Mouse (Mus musculus): ENCODE data around the gene Sparc.

Gene Sparc

GRCm38 (mm10) chr11:55422978-55423377, at the start of gene Sparc:
TSS of gene Sparc (minus strand) at chr11:55423183.
- no peak for DNase-seq (ENCODE audit: low read depth, low spot score)

- no peak for DNase-seq (ENCODE audit: low read depth, low spot score)
These were observed 48.5 kb upstream of the Sparc start for GRCm38 (mm10) chr11:55471467-55471866.

- DNase-seq (ENCODE audit: low read depth, low spot score) = no peak
These were observed 47.8 kb upstream of the Sparc start for GRCm38 (mm10) chr11:55470761-55471160.

- DNase-seq (ENCODE audit: low read depth, low spot score) = peak; percentile 53
These were observed 47.1 kb upstream of the Sparc start for GRCm38 (mm10) chr11:55469923-55470691.

- peak; percentile 100 for DNase-seq (ENCODE audit: low read depth, low spot score)
These were observed 46.3 kb upstream of the Sparc start, which contains the start of gene G3bp1 for GRCm38 (mm10) chr11:55469048-55469843. TSS of gene G3bp1 (plus strand) at chr11:55469685.

GRCm38 (mm10) chr11:55468611-55469047, 45.6 kb upstream of the Sparc start:
- DNase-seq (ENCODE audit: low read depth, low spot score) = no peak

- DNase-seq (ENCODE audit: low read depth, low spot score) = peak; percentile 95
These were observed 45.0 kb upstream of the Sparc start for GRCm38 (mm10) chr11:55468012-55468411.

- no peak for DNase-seq (ENCODE audit: low read depth, low spot score)
These were observed 42.2 kb upstream of the Sparc start for GRCm38 (mm10) chr11:55465177-55465576.

- no peak for DNase-seq (ENCODE audit: low read depth, low spot score)
These were observed 41.7 kb upstream of the Sparc start for GRCm38 (mm10) chr11:55464707-55465106.

- no peak for DNase-seq (ENCODE audit: low read depth, low spot score)
These were observed 39.2 kb upstream of the Sparc start for GRCm38 (mm10) chr11:55462149-55462548.

- peak; percentile 99 for DNase-seq (ENCODE audit: low read depth, low spot score)
These were observed 38.1 kb upstream of the Sparc start, which contains the start of gene Atox1 for GRCm38 (mm10) chr11:55461019-55461645. TSS of gene Atox1 (minus strand) at chr11:55461239.

- DNase-seq (ENCODE audit: low read depth, low spot score) = peak; percentile 56
These were observed 37.6 kb upstream of the Sparc start for GRCm38 (mm10) chr11:55460559-55461018.

- no peak for DNase-seq (ENCODE audit: low read depth, low spot score)
These were observed 37.0 kb upstream of the Sparc start for GRCm38 (mm10) chr11:55459850-55460558.

GRCm38 (mm10) chr11:55458501-55458900, 35.5 kb upstream of the Sparc start:
- DNase-seq (ENCODE audit: low read depth, low spot score) = no peak

- no peak for DNase-seq (ENCODE audit: low read depth, low spot score)
These were observed 32.2 kb upstream of the Sparc start for GRCm38 (mm10) chr11:55455166-55455565.

GRCm38 (mm10) chr11:55453640-55454039, 30.7 kb upstream of the Sparc start:
- no peak for DNase-seq (ENCODE audit: low read depth, low spot score)

GRCm38 (mm10) chr11:55450311-55450710, 27.3 kb upstream of the Sparc start:
- DNase-seq (ENCODE audit: low read depth, low spot score) = no peak

GRCm38 (mm10) chr11:55449531-55449930, 26.5 kb upstream of the Sparc start:
- no peak for DNase-seq (ENCODE audit: low read depth, low spot score)

- peak; percentile 86 for DNase-seq (ENCODE audit: low read depth, low spot score)
These were observed 23.6 kb upstream of the Sparc start for GRCm38 (mm10) chr11:55446579-55446978.

- peak; percentile 87 for DNase-seq (ENCODE audit: low read depth, low spot score)
These were observed 21.8 kb upstream of the Sparc start for GRCm38 (mm10) chr11:55444772-55445171.

GRCm38 (mm10) chr11:55439718-55440117, 16.7 kb upstream of the Sparc start:
- DNase-seq (ENCODE audit: low read depth, low spot score) = no peak
